Mouse (Mus musculus): ENCODE results near the gene Grin2d.
"Not testable (repeated sequence)": the region's sequence is repeated elsewhere in the genome, so short reads cannot be mapped to it uniquely, and the experiment has no call there.

The Grin2d gene

DNA sequence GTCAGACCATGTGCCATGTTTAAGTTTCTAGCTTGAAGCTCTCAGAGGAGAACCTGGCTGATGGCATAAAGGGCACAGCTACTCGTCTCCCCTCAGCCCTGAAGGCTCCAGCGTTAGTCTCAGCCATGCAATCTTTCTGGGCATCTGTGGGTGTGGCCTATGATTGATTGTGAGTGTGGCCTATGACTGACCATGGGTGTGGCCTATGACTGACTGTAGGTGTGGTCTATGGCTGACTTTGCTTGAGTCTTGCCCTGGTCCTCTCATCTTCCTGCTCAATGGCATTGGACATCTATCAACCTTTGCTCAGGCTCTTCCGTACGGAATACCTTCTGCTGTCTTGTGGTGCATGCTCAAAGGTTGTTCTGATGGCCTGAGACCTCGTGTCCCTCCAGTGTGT lies 23.4 kb upstream of the Grin2d start:
- no peak for ATAC-seq (ENCODE audit: insufficient number of reproducible peaks, low FRiP score, low TSS enrichment)

DNA sequence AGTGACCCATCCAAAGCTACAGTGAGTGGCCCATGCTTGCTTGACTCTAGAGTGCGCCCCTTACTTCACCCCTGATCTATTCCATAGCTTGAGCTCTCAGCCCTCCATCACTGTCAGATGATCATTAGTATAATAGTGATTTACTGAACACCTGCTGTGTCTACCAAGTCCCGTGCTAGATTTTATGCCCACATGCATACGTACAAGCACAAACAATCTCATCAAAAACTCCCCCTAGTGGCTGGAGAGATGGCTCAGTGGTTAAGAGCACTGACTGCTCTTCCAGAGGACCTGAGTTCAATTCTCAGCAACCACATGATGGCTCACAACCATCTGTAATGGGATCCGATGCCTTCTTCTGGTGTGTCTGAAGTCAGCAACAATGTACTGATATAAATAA lies 19.9 kb upstream of the Grin2d start:
- not testable (repeated sequence) for ATAC-seq (ENCODE audit: insufficient number of reproducible peaks, low FRiP score, low TSS enrichment)

DNA sequence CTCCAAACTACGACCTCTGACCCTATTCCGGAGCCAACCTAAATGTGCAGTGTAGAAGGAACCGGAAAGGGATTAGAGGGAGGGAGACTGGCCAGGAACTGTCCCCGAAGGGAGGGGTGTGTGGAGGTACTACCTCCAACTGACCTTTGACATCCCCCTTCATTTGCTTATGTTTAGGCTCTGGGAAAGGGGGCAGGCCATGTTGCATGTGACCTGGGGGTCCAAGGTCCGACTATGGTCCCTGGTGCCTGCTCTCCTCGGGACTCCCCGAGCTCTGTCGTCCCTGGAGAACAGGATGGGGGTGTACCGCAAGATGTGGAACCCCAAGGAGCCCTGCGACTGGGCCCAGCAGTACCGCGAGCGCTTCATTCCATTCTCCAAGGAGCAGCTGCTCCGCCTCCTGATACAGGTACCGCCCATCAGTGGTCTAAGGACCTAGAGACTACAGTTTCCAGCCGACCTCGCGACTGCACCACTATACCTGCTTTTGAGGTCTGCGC lies 19.1 kb upstream of the Grin2d start:
- peak; percentile 50 for ATAC-seq (ENCODE audit: insufficient number of reproducible peaks, low FRiP score, low TSS enrichment)

DNA sequence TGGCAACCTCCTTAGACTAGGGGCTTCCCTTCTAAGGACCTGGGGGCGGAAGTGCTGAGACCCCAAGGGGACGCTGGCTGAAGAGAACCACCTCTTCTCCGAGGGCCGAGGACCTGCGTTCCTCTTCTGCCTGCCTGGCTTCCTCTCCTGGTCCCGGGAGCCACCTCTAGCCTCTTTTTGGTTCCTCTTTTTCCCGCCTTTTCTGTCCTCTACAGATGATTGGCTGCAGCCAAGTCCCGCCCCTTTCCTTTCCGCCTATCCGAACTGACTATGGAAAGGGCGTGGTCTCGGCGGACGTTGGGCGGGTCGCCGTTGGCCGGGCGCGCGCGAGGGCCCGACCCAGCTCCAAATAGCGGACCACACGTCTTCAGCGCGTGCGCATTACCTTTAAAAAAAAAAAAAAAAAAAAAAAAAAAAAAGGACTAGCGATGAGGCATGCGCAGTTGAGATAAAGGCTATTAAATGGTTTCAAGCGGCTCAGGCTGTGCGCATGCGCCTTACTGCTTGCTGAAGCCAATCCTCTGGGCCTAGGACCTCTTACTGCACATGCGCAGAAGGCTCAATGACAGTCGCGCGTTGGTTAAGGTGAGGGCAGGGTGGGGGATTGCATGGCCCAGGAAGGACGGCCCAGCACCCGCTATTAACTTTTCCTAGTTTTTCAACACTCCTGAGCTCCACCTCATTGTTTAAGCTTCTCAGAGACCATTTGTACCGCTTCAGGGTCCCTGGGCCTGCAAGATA lies 18.5 kb upstream of the Grin2d start, which contains the start of the genes Syngr4 and Tmem143:
Gene Syngr4, minus strand, starts transcription at position 198 of the 741 bp plus-strand sequence.
Gene Tmem143, plus strand, starts transcription at position 425 of the 741 bp plus-strand sequence.
- ATAC-seq (ENCODE audit: insufficient number of reproducible peaks, low FRiP score, low TSS enrichment), result peak; percentile 88

DNA sequence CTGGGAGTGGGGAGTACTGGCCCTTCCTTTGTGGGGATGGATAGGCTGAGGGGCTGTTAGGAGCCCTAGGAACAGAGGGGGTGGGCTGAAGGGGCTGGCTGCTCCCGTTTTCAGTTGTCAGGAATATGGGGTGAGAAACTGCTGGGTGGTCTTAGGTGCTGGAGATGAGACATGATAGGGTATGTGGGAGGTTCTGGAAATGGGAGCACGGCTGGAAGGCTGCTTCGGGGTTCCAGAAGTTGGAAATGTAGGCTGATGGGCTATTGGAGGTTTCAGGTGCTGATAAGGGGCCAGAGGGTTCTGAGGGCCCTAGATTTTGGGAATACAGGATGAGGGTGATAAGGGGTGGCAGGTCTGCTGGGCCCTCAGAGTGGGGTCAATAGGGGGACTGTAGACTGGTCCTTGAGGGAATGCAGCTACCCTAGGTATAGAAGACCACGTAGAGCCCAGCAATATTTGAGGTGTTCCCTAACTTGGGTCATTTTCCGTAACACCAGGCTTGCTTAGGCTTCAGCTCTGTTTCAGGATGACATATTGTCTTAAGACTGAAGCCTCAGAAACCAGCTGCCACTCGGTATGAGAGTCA lies 17.8 kb upstream of the Grin2d start:
- ATAC-seq (ENCODE audit: insufficient number of reproducible peaks, low FRiP score, low TSS enrichment), result no peak

DNA sequence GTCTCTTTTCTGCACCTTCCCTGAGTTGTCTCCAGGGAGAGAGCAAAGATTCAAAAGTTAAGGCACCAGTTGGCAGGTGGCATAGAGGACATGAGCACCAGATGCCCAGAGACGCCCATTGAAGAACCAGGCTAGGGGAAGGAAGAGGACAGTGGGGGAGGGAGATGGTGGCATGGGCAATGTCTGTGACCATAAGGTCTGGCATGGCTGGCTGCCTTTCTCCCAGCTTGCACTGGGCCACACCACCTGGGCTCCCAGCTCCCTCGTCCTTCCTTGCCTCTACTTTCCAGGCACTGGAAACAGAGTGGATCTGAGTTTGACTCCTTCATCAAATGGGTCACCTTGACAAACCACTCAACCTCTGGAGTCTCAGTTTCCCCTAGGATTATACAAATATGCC lies 14.5 kb upstream of the Grin2d start:
- ATAC-seq (ENCODE audit: insufficient number of reproducible peaks, low FRiP score, low TSS enrichment), result no peak

DNA sequence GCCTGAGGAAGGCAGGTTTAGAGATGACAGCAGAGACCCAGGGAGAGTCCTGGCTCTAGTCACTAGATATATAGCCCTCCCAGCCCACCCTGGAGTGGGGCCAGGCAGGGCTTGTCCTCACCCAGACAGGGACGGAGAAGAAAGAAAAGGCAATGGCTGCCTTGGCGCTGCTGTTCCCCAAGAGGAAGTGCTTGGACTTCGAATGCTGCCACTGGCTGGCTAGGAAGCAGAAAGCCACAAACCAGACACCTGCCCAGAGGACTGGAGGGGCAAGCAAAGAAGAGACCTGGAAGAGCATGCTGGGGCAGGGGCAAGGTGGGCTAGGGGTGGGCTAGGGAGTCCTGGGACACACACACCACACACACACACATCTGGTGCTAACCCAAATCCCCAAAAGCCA lies 9.1 kb upstream of the Grin2d start:
- ATAC-seq (ENCODE audit: insufficient number of reproducible peaks, low FRiP score, low TSS enrichment), result no peak

DNA sequence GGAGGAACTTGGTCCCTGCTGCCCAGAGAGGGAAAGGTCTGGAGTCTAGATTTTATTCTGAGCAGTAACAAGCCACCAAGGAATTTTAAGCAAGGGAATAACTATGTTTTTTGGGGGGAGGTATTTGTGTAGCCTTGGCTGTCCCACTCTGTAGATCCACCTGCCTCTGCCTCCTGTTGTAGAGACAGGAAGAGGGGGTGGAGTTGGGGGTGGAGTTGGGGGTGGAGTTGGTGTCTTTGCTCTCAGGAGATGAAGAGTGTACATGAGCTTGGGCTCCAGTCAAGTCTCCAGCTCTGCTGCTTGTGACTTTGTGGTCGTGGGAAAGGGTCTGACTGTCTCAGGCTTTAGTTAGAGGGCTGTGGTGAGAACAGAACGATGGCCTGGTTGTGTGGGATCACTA lies 2.8 kb upstream of the Grin2d start:
- no peak for ATAC-seq (ENCODE audit: insufficient number of reproducible peaks, low FRiP score, low TSS enrichment)

DNA sequence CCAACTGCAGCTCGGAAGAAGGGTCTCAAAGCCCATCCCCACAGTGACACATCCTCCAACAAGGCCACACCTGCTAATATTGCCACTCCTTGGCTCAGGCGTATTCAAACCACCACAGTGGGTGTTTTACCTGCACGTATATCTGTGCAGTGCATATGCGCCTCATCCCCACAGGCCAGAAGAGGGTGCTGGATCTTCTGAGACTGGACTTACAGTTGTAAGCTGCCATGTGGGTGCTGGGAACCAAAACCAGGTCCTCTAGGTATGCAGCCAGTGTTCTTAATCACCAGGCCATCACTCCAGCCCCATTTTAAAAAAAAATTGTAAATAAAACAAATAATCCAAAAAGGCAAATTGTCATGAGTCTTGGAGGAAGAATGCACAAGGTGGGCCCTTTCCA lies 2.4 kb upstream of the Grin2d start:
- no peak for ATAC-seq (ENCODE audit: insufficient number of reproducible peaks, low FRiP score, low TSS enrichment)

DNA sequence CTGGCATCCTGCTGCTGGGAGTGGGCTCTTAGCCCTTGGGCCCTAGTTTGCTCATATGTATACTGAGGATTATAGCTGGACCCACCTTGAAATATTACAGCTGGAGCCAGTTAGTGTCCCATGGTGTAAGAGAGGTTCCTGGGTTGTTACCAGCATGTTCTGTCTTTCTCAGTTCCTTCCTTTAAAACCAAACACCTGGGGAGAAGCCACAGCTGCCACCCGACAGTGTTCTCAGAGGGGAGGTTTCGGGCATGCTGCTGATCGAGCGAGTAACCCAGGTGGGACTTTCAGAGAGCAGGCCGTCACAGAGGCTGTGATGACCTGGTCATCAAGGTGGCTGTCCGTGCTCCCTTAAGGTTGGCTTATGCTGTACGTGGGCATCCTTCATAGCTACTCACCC lies 1.3 kb downstream of the Grin2d start:
- no peak for ATAC-seq (ENCODE audit: insufficient number of reproducible peaks, low FRiP score, low TSS enrichment)

DNA sequence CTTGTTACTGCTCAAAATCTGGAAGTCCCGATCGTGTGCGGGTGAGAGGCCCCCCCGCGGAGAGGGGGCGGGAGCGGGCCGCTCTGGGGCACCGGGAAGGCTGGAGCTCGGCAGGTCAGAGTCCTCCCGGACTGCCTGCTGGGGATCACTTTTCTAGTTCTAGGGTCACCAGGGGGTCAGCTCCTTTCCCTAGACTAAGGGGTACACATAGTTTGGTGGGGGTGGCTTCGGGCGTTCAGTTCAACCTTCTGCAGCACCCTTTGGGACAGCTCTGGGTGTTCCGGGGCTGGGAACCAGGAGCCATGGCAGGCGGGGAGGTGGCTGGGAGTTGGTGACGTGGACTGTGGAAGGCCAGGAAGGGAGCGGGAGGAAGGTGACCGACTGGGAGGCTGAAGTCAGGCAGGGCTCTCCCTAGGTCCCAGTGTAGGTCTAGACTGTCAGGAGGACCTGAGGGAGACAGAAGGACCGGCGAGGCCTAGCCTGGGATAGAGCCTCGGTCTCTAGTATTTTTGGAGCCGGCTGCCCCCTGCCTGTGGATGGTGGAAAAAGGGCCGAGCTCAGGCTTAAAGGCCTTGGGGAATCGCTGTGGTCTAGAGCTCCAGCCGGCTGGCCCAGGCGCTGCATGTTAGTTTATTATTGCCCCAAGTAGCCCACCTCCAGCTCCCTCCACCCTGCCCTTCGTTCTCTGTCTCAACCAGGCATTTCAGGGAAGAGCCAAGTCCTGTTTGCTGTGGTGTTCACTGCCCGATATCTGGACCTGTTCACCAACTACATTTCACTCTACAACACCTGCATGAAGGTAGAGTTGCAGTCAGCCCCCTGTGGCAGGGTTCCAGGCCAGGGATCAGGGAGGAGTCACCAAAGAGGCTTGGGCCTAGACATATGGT lies 4.9 kb downstream of the Grin2d start:
- ATAC-seq (ENCODE audit: insufficient number of reproducible peaks, low FRiP score, low TSS enrichment), result peak; percentile 16; the same call in 1 of the 2 replicates

DNA sequence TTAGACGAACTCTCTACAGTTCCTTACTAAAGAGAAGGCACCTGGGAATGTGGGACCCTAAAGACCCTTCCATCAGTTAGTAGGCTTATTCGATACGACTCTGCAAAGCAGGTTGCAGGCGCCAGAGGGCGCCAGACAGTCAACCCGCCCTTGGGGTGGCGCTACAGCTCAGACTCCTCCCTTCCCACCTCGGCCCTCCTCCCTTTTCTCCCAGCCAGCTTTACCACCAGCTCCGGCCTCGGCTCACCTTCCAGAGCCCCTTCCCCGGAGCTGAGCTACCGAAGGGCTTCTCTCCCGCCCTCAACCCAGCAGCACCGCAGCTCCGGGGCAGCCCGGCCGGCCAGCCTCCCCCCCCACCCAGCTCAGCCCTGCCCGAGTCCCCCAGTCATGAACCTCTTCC lies 5.6 kb downstream of the Grin2d start, which contains the start of gene Kdelr1:
Gene Kdelr1, plus strand, starts transcription at position 149 of the 400 bp plus-strand sequence.
- peak; percentile 67; the same call in 1 of the 2 replicates for ATAC-seq (ENCODE audit: insufficient number of reproducible peaks, low FRiP score, low TSS enrichment)

DNA sequence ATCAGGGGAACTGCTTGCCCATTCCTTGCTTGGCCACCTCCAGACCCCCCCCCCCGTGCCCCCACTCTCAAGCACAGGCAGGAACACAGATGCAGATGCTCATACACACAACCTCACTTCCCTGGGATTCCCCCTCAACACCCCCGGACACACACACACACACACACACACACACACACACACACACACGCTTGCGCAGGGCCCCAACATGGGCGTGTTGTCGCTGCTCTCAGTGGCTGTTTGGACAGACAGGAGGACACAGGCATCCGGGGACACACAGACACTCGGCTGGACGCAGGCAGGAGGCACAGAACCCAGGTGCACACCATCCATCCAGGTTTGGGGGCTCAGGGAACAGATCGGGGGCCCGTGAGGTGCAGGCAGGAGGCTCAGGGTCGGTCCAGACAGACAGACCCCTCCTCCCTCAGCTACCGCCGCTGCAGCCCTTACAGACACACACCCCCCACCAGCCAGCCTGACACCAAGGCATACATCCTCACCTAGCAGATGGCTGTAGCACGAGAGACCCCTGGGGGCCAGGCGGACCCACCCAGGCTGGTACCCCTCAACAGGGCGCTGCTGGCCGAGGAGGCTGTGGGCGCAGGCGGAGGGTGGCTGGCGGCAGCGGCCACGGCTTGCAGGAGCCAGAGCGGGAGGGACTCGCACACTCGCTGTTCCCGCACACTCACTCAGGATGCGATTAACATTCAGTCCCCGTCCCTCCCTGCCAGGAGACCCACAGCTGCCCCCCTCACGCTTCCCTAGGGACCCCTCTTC lies 7.7 kb downstream of the Grin2d start:
- ATAC-seq (ENCODE audit: insufficient number of reproducible peaks, low FRiP score, low TSS enrichment), result no peak

DNA sequence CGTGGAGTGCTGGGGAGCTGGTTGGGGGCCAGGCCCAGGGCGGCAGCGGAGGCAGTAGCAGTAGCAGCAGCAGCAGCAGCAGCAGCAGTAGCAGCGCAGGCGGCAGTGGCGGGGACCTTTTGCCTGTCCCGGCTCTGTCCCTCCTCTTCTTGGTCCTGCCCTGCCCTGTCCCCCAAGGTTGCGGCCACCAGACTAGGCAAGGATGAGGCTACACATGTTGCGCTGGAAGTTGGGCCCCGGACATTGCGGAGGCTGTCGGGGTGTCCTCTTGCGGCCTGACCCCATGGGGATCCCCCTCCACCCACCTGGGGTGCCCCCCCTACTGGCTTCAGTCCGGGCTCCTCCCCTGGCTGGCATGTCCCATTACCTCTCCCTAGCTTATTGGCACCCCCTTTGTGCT lies 8.4 kb downstream of the Grin2d start:
- ATAC-seq (ENCODE audit: insufficient number of reproducible peaks, low FRiP score, low TSS enrichment), result no peak

DNA sequence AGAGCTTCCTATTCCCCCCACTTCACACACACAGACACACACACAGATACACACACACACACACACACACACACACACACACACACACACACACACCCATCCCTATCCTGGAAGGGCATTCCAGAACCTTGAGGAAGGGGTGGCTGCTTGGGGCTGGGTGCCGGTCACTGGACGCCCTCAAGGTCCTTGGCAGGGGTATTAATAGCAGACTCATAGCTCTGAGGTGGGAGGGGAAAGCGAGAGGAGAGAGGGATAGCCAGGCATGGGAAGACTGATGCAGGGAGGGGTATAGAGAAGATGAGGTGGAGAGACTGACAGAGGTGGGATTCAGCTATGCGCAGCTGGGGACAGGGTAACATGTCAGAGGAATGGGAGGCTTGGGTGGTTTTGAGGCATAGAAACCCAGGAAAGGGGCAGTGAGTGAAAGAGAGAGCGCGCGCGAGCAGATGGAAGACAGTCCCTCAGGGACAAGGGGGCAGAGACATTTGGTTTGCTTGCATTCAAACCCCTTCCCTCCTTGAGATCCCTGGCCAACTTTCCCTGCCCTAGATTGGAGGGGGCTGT lies 9.0 kb downstream of the Grin2d start:
- no peak for ATAC-seq (ENCODE audit: insufficient number of reproducible peaks, low FRiP score, low TSS enrichment)

DNA sequence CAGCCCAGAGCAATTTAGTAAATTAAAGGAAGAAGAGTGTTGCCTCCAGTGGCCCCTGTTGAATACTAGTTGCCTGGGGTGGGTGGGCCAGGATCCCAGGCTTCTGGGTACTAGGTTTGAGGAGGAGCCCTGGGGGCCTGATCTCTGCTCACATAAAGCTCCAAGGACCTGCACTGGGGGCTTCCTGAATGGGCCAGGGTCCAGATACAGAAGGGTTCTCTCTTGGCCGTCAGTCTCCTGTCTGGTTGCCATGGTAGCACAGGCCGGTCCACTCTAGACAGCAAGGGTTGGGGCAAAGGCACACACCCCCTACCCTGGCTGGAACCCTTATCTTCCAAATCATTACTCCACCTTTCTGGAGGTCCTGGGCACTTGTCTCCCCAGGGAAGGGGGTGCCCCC lies 10.3 kb downstream of the Grin2d start:
- no peak for ATAC-seq (ENCODE audit: insufficient number of reproducible peaks, low FRiP score, low TSS enrichment)

DNA sequence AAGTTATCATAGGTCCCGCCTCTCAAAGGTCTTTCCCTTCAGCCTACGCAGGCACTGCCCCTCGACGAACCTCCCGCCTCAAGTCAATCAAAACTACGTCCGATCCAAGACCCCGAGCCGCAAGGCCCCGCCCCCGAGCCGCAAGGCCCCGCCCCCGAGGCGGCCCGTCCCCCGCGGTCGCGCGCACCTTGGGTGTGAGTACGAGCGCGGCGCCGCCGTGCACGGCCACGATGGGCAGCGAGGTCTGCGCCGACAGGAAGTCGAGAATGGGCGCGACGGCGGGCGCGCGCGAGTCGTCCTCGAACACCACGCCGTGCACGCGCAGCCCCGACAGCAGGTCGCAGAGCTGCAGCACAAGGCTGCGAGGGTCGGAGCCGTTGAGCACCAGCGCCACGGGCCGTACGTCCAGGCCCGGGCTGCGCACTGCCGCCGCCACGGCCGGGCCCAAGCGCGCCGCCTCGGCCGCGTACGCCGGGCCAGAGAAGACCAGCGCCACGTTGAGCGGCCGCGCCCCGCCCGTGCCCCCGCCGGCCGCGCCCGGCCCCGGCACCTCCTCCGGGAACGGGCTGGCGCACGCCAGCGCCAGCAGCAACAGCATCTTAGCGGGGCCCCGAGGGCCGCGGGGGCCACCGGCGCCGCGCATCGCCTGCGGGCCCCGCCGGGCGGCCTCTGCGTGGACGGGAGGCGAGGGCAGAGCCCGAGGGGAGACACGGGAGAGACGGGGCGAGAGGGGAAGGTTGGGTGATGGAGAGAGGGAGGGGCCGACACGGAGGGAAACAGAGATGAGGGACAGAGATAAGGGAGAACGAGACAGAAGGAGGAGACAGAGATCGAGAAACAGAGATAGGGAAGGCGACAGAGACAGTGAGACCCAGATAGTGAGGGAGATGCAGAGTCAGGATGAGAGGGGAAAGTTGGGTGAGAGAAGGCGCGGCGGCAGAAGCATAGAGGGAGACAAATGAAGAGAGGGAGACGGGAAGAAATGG lies 12.0 kb downstream of the Grin2d start:
- ATAC-seq (ENCODE audit: insufficient number of reproducible peaks, low FRiP score, low TSS enrichment), result peak; percentile 49; the same call in 1 of the 2 replicates

DNA sequence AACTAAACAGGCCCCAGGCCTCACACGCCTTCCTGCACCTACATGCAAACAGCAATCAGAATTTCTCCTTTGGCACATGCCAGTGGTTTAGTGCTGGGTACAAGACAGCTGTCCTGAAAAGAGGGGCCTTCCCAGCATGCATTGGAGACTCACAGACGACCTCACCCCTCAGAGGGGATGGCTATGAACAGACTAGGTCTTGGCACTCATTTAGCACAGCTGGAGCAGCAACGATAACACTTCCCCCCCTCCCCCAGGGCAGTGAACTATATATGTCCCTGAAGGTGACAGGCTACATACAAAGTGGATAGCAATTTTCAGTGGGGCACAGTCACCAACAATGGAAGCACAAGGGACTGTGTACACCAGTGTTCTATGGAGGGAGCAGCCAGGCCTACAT lies 13.7 kb downstream of the Grin2d start:
- no peak for ATAC-seq (ENCODE audit: insufficient number of reproducible peaks, low FRiP score, low TSS enrichment)

DNA sequence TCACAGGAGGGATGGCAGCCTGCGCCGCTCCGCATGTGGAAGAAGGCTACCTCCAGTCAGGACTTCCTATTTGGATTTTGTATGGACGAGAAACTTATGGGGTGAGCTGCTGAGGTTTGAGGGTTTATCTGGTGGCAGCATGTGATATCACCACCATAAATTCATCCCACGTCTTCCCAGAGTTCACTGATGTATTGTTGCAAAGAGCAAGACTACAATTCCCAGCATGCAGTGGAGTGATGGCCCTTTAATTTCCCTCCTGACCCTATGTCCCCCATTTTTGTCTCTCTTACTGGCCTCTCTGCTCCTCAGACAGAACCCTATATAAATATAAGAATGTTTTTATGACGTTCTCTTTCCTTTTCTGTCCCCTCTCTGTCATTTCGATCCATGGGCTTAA lies 15.4 kb downstream of the Grin2d start:
- no peak for ATAC-seq (ENCODE audit: insufficient number of reproducible peaks, low FRiP score, low TSS enrichment)
